Mouse (Mus musculus) small intestine, adult 2 months (tissue): ENCODE results near the gene Slc9a3r1. TPM values are rescaled to one million over a fixed set of nuclear protein-coding genes. Genes with fewer than 3 reads are reported as not detected.

Source experiments
- H3K27ac ChIP-seq: fragments of 200-500 bp; 2 replicates; pipeline ENCODE4 v1.5.1; 2012; ENCODE audit warnings: low read depth, low read length, control low read depth, inconsistent platforms; ENCODE audit not compliant: insufficient read depth
- H3K27me3 ChIP-seq: fragments of 200-500 bp; 2 replicates; pipeline ENCODE4 v1.6.1; 2012; ENCODE audit warnings: mild to moderate bottlenecking, moderate library complexity, low read length, inconsistent platforms; ENCODE audit not compliant: control insufficient read depth, insufficient read depth
- H3K36me3 ChIP-seq: fragments of 200-500 bp; 2 replicates; pipeline ENCODE4 v1.6.1; 2012; ENCODE audit warnings: mild to moderate bottlenecking, low read length, control low read depth, inconsistent platforms; ENCODE audit not compliant: control insufficient read depth, insufficient read depth
- H3K4me1 ChIP-seq: fragments of 200-500 bp; 2 replicates; pipeline ENCODE4 v1.6.1; 2012; ENCODE audit warnings: low read length, inconsistent platforms, mixed read lengths; ENCODE audit not compliant: control insufficient read depth, insufficient read depth, insufficient read length
- H3K4me3 ChIP-seq: fragments of 200-500 bp; 2 replicates; pipeline ENCODE4 v1.5.1; 2012; ENCODE audit warnings: low read depth, mild to moderate bottlenecking, control low read depth, inconsistent platforms, low read length, moderate library complexity
- CTCF ChIP-seq: fragments of 200-500 bp; IDR thresholded peaks from 2 replicates; pipeline ENCODE4 v1.5.1; 2012; ENCODE audit warnings: low read depth, mild to moderate bottlenecking, control low read depth, inconsistent platforms, low read length, moderate library complexity, mixed read lengths; ENCODE audit not compliant: insufficient replicate concordance, insufficient read length; ENCODE audit errors: extremely low read depth
- POLR2A ChIP-seq: fragments of 200-500 bp; IDR thresholded peaks from 2 replicates; pipeline ENCODE4 v1.6.1; 2012; ENCODE audit warnings: low read depth, mild to moderate bottlenecking, control low read depth, inconsistent platforms, low read length, moderate library complexity
- WGBS: fragments of 180-500 bp; shearing (Covaris S2); methylation state at CpG from one replicate; pipeline ENCODE4 v1.1.7; 2018; 5-methylcytosine and 5-hydroxymethylcytosine counted together
- polyA plus RNA-seq: library from polyadenylated mRNA; depleted of rRNA; stranded (reverse); fragments of >200 nt; gene quantifications from 2 replicates; pipeline ENCODE4 v1.2.3, GENCODE M21; 2012; rRNA removed

Slc9a3r1 gene
- polyA plus RNA-seq, 1 experiment: 949 TPM

DNA sequence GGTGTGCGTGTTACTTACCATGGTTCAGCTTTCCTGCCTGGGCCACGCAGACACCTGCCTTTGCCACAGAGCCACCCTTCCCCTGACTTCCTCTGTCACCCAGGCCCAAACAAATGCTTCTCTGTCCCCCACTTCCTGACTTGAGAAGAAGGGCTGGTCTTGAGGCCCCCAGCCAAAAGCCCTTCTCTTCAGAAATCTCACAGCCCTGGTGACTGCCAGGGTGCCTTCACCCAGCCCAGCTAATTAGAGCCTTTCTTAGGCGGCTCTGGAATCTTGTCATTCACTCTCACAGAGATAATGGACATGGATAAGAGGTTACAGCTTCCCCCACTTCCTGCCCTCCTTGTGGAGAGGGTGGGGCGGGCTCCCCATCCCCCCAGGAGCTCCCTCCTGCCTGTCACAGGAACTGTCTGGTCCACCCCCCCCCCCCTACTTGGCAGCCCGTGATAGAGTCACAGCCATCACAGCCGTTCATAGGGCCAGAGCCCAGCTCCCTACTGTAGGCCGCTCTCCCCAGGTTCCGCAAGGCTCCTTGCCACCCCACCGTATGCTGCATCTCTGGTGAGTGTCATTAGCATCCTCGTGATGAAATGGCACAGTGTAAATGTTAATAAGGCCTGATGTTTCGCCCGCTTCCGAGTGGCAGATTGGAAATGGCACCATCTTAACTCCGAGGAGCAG lies 63.8 kb downstream of the Slc9a3r1 start:
- Histone ChIP-seq H3K4me1 (peaks cover 7% of the 10 kb centered on the region), H3K36me3 (0 out of 2 replicates have a peak, but pooled peaks cover 1% of the 10 kb centered on the region), H3K27me3 (no peaks in the 10 kb centered on the region), H3K4me3 (no peak overlapping the region), H3K27ac (no peak overlapping the region)
- 78% methylated on average over 14 of the region's 14 CpGs for WGBS
- no peak for TF ChIP-seq CTCF
- TF ChIP-seq POLR2A: no peak

DNA sequence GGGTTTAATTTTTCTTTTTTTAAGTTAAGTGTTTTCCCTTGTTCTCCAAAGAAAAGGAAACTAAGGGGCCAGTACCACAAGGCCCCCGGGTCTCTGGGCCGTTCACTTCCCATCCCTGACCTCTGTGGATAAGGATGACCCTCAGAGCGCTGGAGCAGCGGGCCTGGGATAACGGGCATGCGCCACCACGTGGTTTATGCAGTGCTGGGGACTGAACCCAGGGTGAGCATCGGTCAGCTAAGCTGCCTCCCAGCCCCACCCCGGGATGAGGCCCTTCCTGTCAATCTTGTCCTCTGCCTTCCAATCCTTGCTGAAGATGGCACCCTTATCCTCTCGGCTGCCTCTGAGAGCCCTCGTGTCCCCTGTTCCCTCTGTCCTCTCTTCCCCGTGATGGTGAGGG lies 64.5 kb downstream of the Slc9a3r1 start:
- H3K36me3 ChIP-seq: 0 out of 2 replicates have a peak, but pooled peaks cover 1% of the 10 kb centered on the region
- 84% methylated on average over 12 of the region's 12 CpGs for WGBS
- H3K27ac ChIP-seq: no peak overlapping the region
- no peak for TF ChIP-seq CTCF
- no peak for TF ChIP-seq POLR2A
- no peak overlapping the region for H3K4me3 ChIP-seq
- H3K27me3 ChIP-seq: no peaks in the 10 kb centered on the region
- peaks cover 7% of the 10 kb centered on the region for H3K4me1 ChIP-seq

DNA sequence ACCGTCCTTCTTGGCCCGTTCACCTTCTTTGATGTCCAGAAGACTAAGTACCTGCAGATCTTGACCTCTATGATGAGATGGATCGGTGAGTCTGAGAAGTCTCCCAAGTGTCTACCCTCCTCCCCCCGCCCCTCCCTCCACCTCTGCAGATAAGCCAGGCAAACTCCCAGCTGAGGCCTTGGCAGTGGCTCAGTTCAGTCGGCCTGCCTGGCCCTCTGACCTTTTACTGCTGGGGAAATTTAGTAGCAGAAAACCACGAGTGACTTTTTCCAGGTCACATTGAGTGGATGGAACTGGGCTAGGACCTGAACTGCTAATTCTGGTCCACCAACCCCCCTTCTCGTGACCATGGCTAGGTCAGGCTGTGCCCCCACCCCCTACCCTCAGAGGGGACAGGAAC lies 65.3 kb downstream of the Slc9a3r1 start:
- 61% methylated on average over 7 of the region's 7 CpGs for WGBS

DNA sequence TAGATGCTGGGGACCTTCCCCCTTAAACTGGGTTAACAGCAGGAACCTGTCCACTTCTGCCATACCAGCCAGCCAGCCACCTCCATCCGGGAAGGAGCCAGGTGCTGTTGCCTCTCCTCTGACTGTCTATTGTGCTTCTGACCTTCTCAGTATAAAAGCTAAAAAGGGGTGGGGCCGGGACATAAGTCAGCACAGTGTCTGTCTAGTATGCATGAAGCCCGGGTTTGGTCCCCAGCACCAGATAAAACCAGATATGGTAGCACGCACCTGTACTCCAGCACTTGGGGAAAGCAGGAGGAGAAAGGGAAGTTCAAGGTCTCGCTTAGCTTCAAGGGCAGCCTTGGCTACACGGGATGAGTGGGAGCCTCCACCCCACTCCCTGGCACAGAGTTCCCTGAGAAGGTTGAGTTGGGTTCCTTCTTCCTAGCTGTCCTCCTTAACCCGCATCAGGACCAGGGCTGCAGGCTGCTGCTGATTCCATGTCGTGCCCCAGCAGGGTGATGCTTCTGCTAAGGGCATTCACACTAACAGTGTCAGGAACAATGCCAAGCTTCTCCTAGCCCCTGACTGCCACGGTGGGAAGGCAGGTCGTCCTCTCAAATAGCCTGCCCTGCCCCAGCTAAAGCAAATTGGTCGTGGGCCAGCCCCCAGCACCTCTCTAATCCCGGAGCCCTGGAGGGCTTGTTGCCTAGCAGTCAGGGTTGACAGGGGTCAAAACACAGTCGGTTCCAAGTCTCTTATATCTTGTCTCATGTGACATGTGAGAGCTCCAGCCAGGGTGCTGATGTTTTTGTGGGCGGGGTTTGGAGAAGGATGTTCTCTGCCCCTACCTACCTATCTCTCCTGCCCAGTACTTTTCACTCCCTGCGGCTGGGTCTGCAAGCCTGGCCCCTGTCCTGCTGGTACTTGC lies 66.1 kb downstream of the Slc9a3r1 start:
- H3K27me3 ChIP-seq: no peaks in the 10 kb centered on the region
- no peak for TF ChIP-seq CTCF
- TF ChIP-seq POLR2A: no peak
- H3K4me1 ChIP-seq: peaks cover 7% of the 10 kb centered on the region
- WGBS: 59% methylated on average over 15 of the region's 15 CpGs
- H3K4me3 ChIP-seq: no peak overlapping the region
- 0 out of 2 replicates have a peak, but pooled peaks cover 1% of the 10 kb centered on the region for H3K36me3 ChIP-seq
- no peak overlapping the region for H3K27ac ChIP-seq

More for the DNA sequence above, 65.3 kb downstream of the Slc9a3r1 start:
- Histone ChIP-seq H3K27me3 (no peaks in the 10 kb centered on the region), H3K36me3 (0 out of 2 replicates have a peak, but pooled peaks cover 1% of the 10 kb centered on the region), H3K4me3 (no peak overlapping the region), H3K4me1 (peaks cover 7% of the 10 kb centered on the region), H3K27ac (no peak overlapping the region)
- TF ChIP-seq CTCF: no peak
- no peak for TF ChIP-seq POLR2A

Other genes with a start within 250 kb of the Slc9a3r1 start
- gene Cd300lb, start 229.0 kb upstream of the Slc9a3r1 start, polyA plus RNA-seq: 0.46 and 0.77 TPM in 2 replicates
- 0.37 TPM in 1 of 2 replicates, not detected in the other for gene Cd300c, start 194.2 kb upstream of the Slc9a3r1 start, polyA plus RNA-seq
- 1.2 and 1.5 TPM in 2 replicates for gene Cd300ld, start 173.4 kb upstream of the Slc9a3r1 start, polyA plus RNA-seq
- gene Cd300c2, start 161.5 kb upstream of the Slc9a3r1 start, polyA plus RNA-seq: 3.1 and 5.1 TPM in 2 replicates
- not detected in 2 replicates for gene Cd300ld2, start 147.1 kb upstream of the Slc9a3r1 start, polyA plus RNA-seq
- 0.20 TPM in 1 of 2 replicates, not detected in the other for gene Cd300ld4, start 136.3 kb upstream of the Slc9a3r1 start, polyA plus RNA-seq
- gene Cd300ld5, start 125.6 kb upstream of the Slc9a3r1 start, polyA plus RNA-seq: 0.85 TPM in 1 of 2 replicates, not detected in the other
- 1.1 TPM in 2 replicates for gene Cd300ld3, start 114.9 kb upstream of the Slc9a3r1 start, polyA plus RNA-seq
- gene Cd300e, start 101.2 kb upstream of the Slc9a3r1 start, polyA plus RNA-seq: 0.22 and 0.52 TPM in 2 replicates
- gene Rab37, start 71.9 kb upstream of the Slc9a3r1 start, polyA plus RNA-seq: 0.91 and 2.2 TPM in 2 replicates
- 3.9 and 6.9 TPM in 2 replicates for gene Cd300lf, start 29.3 kb upstream of the Slc9a3r1 start, polyA plus RNA-seq
- gene Tmem104, start 24.1 kb downstream of the Slc9a3r1 start, polyA plus RNA-seq: 10.0 and 21.0 TPM in 2 replicates
- 22.7 and 35.6 TPM in 2 replicates for gene Nat9, start 24.5 kb downstream of the Slc9a3r1 start, polyA plus RNA-seq
- gene Grin2c, start 103.9 kb downstream of the Slc9a3r1 start, polyA plus RNA-seq: 0.10 and 0.33 TPM in 2 replicates
- gene Fdxr, start 113.7 kb downstream of the Slc9a3r1 start, polyA plus RNA-seq: 7.8 and 12.2 TPM in 2 replicates
- gene Fads6, start 134.3 kb downstream of the Slc9a3r1 start, polyA plus RNA-seq: 0.71 and 1.4 TPM in 2 replicates
- 0.08 and 1.3 TPM in 2 replicates for gene Otop2, start 143.8 kb downstream of the Slc9a3r1 start, polyA plus RNA-seq
- gene Ush1g, start 158.7 kb downstream of the Slc9a3r1 start, polyA plus RNA-seq: 0.05 and 0.08 TPM in 2 replicates
- 0.61 and 93.4 TPM in 2 replicates for gene Otop3, start 171.4 kb downstream of the Slc9a3r1 start, polyA plus RNA-seq
- 30.2 and 37.6 TPM in 2 replicates for gene Hid1, start 204.4 kb downstream of the Slc9a3r1 start, polyA plus RNA-seq
- 3.8 and 4.2 TPM in 2 replicates for gene Cdr2l, start 218.6 kb downstream of the Slc9a3r1 start, polyA plus RNA-seq
- 42.0 and 45.8 TPM in 2 replicates for gene Mrpl58, start 240.4 kb downstream of the Slc9a3r1 start, polyA plus RNA-seq